In genomic region chr16:35742251-35742937, GRCm38 (mm10) we compare ENCODE assay signal across 14 mouse cellular contexts. TPM values are rescaled to one million over a fixed set of nuclear protein-coding genes. Genes with fewer than 3 reads are reported as not detected.
DNase-seq lines count a peak whose midpoint lies in the region; ATAC-seq and TF ChIP-seq lines count a peak whose summit lies in the region.
"Had no signal": no experiment of that assay in that cellular context is flagged by ENCODE, and none has a peak within 500 bp of the region (broad histone marks: within the 10 kb centered on the region; RNA-seq: fewer than 3 reads in every experiment).

No protein-coding gene starts in this region.

- peak overlapping the region; percentile 16; the same call in 1 of the 2 replicates for H3K27ac ChIP-seq in gastrocnemius, adult 2 months
- H3K27ac ChIP-seq: forebrain, embryonic 10.5 days; heart, embryonic 15.5 days; hindbrain, postnatal 0 days; kidney, embryonic 15.5 days had no signal

- H3K4me3 ChIP-seq in gastrocnemius, adult 2 months: no peak overlapping the region
- H3K4me3 ChIP-seq: forebrain, embryonic 10.5 days; heart, embryonic 15.5 days; kidney, embryonic 15.5 days had no signal

- ATAC-seq in common myeloid progenitor, adult 5-6 weeks (replicated peaks; ENCODE audit: low read depth, poor library complexity, severe bottlenecking): peak; percentile 64
- ATAC-seq in cerebellum, adult (ENCODE audit: insufficient number of reproducible peaks, low FRiP score, low TSS enrichment): no peak
- ATAC-seq: hindbrain, postnatal 0 days had no signal

- TF ChIP-seq CTCF in gastrocnemius, adult 2 months (IDR thresholded peaks at IDR 0.05): no peak

- no peak for DNase-seq in gastrocnemius, adult 2 months
- no peak for DNase-seq in gastrocnemius, postnatal 25 days
- DNase-seq in 3134 (ENCODE audit: extremely low read depth, insufficient read length, low spot score): peak; percentile 64
- DNase-seq in naive thymus-derived CD4-positive, alpha-beta T cell, adult 2 months (ENCODE audit: low read depth): peak; percentile 83
- no peak for DNase-seq in urinary bladder, postnatal 36 days (ENCODE audit: low spot score in 2 of 2)
- no peak for DNase-seq in layer of hippocampus, postnatal 36 days
- DNase-seq: cerebellum, adult 8-10 months; left cerebral cortex, postnatal 4 days had no signal

- intact Hi-C loops in gastrocnemius, adult 2 months (cut with DNase I): no loop called here

RNA-seq across cellular contexts. Expression of gene Dirc2, which starts 26.8 kb away (rescaled TPM):
- total RNA-seq in gastrocnemius, adult 2 months (2021): 10 to 100 TPM; 53.7 to 70.8 TPM
- 10 to 100 TPM; 49.7 to 52.4 TPM for total RNA-seq in gastrocnemius, postnatal 25 days (2021)
- 5.5 and 7.9 TPM in 2 replicates for total RNA-seq in common myeloid progenitor, adult 5-6 weeks (2017)
- total RNA-seq in layer of hippocampus, postnatal 36 days (2021): 10 to 100 TPM; 67.2 to 68.0 TPM

RNA-seq across cellular contexts. Expression of gene Hspbap1, which starts 27.8 kb away (rescaled TPM):
- total RNA-seq in gastrocnemius, adult 2 months (2021): 1 to 10 TPM; 3.1 to 3.3 TPM
- total RNA-seq in gastrocnemius, postnatal 25 days (2021): 1 to 10 TPM; 3.1 to 3.2 TPM
- 2.5 and 4.5 TPM in 2 replicates for total RNA-seq in common myeloid progenitor, adult 5-6 weeks (2017)
- total RNA-seq in layer of hippocampus, postnatal 36 days (2021): 1 to 10 TPM; 6.1 to 7.8 TPM

Comparison
In these comparisons a context has a peak if more than half of its experiments do, and no peak if none do; other contexts are left out.
1. DNase-seq: peak in 3134 (single experiment) and naive thymus-derived CD4-positive, alpha-beta T cell, adult 2 months (single experiment); none in gastrocnemius, adult 2 months (single experiment), gastrocnemius, postnatal 25 days (single experiment), urinary bladder, postnatal 36 days (0 of 2) and layer of hippocampus, postnatal 36 days (0 of 2).